Mouse (Mus musculus) gastrocnemius, postnatal 4 days (tissue): ENCODE data around the gene Avl9. TPM values are rescaled to one million over a fixed set of nuclear protein-coding genes. Genes with fewer than 3 reads are reported as not detected.

Experiments used
- DNase-seq, 2 experiments: peaks; one replicate each; pipeline ENCODE4 v3.0.0; 2021 to 2022; ENCODE audit warnings: low spot score in 2 of 2, mixed read lengths in 2 of 2
- long read RNA-seq, 2 experiments: library from polyadenylated mRNA; stranded (forward); transcript quantifications; one replicate each; pipeline ENCODE4 v2.0.0; 2021
- total RNA-seq, 2 experiments: library from RNA; stranded (reverse); gene quantifications; 2 replicates each; pipeline ENCODE4 v1.2.3; 2021

Gene Avl9
- total RNA-seq = 10 to 100 TPM in 1 of 2 experiments, 1 to 10 TPM in 1; 8.9 to 10.3 TPM
- long read RNA-seq, experiment 1, full-length matches to known transcripts = 2 of 4 reads
- long read RNA-seq, experiment 1, partial matches to known transcripts = 1 of 4 reads
- long read RNA-seq, experiment 1, other reads (novel, unspliced or antisense) = 1 of 4 reads
- long read RNA-seq, experiment 2, full-length matches to known transcripts = 5 of 6 reads
- long read RNA-seq, experiment 2, partial matches to known transcripts = 0 of 6 reads
- long read RNA-seq, experiment 2, other reads (novel, unspliced or antisense) = 1 of 6 reads

DNA sequence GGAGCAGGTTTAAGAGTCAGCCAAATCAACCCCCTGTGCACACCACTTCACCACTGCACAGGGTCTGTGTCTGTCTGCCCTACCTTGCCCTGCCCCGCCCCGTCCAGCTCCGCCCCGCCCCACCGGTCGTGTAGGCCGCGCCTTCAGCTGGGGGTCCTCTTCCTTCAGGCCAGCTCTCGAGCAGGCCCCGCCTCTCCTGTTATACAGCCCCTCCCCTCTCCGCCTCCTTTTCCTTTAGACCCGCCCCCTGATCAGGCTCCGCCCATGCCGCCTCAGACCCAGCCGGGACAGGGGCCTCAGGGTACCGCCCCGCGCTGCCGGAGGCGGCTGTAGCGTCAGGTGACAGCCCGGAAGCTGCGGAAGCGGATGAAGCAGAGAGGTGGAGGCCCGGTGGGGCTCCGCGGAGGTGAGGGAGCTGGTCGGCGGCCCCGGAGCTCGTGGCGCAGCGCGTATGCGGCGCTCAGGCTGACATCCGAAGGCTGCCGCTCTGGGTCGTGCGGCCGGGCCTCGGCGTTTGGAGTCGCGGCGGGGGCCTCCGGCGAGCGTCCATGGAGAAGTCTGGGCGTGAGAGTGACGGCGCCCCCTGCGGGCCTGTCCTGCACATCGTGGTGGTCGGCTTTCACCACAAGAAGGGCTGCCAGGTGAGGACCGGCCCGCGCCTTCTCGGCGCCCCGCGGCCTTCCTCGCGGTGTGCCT is at the start of gene Avl9:
Gene Avl9, plus strand, starts transcription at position 326 of the 696 bp plus-strand sequence.
- DNase-seq = peak; percentile 95 to 97

- no peak for DNase-seq
Observed at GRCm38 (mm10) chr6:56688238-56688637, 26.5 kb upstream of the Avl9 start.

- peak; percentile 35 to 74 for DNase-seq
Observed at GRCm38 (mm10) chr6:56691205-56691604, 23.5 kb upstream of the Avl9 start.

- no peak for DNase-seq
Observed at GRCm38 (mm10) chr6:56692445-56692844, 22.3 kb upstream of the Avl9 start.

- DNase-seq = peak; percentile 46 to 78
Observed at GRCm38 (mm10) chr6:56703931-56704900, 10.5 kb upstream of the Avl9 start, which contains the start of gene Lsm5. Gene Lsm5, minus strand, starts transcription at chr6:56704710.

GRCm38 (mm10) chr6:56714186-56714573 is 519 bp upstream of the Avl9 start:
- DNase-seq = no peak

- no peak for DNase-seq
Observed at GRCm38 (mm10) chr6:56715270-56715666, 569 bp downstream of the Avl9 start.

- no peak for DNase-seq
Observed at GRCm38 (mm10) chr6:56719071-56719470, 4.4 kb downstream of the Avl9 start.

DNA sequence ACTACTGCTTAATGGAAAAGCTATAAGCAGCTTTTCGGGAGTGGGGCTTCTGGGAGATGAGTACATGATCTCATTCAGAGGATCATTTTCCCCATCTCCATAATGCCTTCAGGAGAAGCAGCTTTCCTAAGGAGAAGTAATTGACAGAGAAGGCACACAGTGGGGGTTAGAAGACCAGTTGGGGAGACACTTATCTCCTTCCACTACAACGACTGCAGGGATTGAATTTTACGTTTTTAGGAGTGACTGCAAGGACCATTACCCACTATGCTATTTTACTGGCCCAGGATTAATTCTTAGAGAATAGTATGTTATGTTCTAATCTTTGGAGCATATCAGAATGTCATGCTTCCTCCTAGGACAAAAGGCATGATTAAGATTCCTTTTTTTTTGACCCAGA is 6.2 kb downstream of the Avl9 start:
- DNase-seq = no peak

DNA sequence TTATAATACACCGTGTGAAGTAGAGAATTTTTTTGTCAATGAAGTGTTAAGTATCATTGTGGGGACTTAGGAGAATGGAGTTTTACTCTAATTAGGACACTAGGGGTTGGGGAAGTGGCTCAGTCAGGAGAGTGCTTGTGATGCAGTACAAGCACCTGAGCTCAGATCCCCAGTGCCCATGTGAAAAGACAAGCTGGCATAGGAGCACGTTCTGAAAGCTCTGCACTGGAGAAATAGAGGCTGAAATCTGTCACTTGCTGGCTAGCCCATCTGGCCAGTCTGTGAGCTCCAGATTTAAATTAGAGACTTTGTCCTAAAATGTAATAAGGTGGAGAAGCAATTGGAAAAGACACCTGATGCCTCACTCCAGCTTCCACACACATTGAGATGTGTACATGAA is 17.8 kb downstream of the Avl9 start:
- DNase-seq = no peak

DNA sequence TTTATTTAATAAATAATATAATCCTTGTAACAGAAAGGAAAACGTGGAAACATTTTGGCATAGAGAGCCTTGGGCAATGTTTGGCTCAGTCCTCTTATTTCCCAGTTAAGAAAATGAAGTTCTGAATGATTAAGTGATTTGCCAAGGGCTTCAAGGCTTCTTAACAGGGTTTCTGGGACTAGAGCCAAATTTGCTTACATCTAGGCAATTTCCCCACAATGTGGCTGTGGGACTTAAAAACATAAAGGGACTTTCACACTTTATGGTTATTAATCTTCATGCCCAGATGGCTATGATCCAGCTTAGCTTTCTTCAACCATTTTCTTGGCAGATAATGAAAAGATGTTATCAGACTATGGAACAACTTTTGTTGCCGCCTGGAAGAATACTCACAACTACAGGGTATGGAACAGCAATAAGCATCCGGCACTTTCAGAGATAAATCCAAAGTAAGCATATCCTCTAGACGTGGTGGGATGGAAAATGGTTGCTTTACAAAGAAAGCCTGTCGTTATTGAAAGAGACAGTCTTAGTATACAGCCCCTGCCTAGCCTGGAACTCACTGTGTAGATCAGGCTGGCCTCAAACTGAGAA is 31.3 kb downstream of the Avl9 start:
- DNase-seq = no peak

DNA sequence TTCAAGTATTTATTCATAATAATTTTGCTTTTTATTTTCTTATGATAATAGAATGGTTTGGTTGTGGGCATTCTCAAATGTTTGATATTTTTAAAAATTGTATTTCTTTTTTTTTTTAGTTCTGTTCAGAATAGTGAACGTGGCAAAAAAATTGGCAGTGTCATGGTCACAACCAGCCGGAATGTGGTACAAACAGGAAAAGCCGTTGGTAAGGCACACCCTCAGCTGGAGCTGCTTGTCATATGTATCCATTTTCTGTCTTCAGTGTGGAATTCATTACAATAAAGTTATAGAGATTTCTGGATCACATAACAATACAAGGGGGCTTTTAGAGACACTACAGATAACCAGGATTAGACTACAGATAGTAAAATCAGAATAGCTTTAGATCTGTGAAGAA is 39.0 kb downstream of the Avl9 start:
- no peak for DNase-seq

DNA sequence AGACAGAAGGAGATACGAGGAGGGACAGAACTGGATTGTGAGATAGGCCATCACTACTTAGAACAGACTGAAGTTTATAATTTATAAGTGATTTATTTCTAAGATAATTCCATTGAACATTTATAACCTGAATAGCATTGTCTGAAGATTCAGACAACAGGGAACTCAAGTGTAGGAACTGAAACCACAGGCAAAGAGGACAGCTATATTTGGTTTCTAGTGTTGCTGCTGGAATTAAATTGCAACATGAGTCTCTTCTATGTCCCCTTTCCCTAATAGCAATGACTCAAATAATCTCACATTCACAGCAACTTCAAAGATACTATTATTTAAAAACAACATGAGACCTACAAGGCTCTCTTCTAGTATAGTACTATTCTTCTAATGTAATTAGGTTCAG is 41.4 kb downstream of the Avl9 start:
- DNase-seq = no peak

- DNase-seq = no peak
Observed at GRCm38 (mm10) chr6:56759324-56759723, 44.6 kb downstream of the Avl9 start.

- no peak for DNase-seq
Observed at GRCm38 (mm10) chr6:56765265-56765664, 50.6 kb downstream of the Avl9 start.

- DNase-seq = no peak
Observed at GRCm38 (mm10) chr6:56765696-56766095, 51.0 kb downstream of the Avl9 start.

DNA sequence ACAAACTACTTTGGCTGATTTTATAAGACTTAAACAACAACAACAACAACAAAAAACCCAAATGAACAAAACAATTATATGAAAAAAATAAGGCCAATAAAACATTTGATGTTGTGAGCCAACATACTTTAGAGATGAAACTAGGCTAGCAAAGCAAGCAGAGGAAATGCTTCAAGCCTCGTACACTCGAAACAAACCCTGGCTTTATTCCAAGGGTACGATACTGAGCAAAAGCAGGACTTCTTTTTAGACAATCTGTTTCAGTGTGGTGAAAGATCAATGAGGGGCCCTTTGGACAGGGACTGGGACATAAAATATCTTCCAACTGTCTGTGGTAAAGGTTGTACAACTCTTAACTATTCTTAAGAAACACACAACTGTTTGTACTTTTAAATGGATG is 61.1 kb downstream of the Avl9 start:
- DNase-seq = no peak

GRCm38 (mm10) chr6:56779636-56780035 is 64.9 kb downstream of the Avl9 start:
- DNase-seq = no peak

DNA sequence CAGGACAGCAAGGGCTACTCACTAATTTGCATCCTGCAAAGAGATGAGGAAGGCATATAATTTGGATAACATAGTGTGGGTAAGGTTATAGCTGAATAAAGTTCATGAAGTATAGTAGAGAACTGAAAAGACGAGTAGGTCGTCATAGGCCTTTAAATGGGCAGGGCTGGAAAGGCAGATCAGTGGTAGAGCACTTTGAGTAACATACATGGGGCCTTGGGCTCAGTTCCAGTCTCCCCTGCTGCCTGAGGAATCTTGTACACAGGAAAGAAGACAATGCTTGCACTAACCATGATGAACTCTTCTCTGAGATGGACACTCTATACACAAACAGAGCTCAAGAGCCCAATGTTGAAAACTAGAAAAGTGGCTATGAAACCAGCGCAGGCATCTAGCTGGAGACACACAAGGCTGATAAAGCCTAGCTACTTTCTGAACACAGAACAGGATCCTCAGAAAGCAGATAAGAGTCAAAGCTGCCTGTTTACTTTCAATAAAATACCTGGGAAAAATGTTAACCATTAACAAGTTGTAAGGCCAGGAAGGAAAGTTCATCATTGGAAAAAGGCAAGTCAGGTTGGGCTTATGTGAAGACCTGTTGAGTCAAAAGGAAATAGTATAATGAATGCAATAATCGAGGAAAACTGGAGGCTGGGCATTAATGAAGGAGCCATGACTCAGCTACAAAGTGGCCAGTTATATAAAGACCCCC is 69.0 kb downstream of the Avl9 start:
- DNase-seq = no peak

- DNase-seq = no peak
Observed at GRCm38 (mm10) chr6:56785068-56785467, 70.4 kb downstream of the Avl9 start.

GRCm38 (mm10) chr6:56787668-56788067 is 73.0 kb downstream of the Avl9 start:
- DNase-seq = no peak
